Mouse (Mus musculus) right cerebral cortex, adult 18-20 months (tissue): Measurements from ENCODE around the gene Npy2r.

Experiments used
- DNase-seq: peaks from one replicate; pipeline ENCODE4 v3.0.0; 2022; ENCODE audit warnings: mixed read lengths

Npy2r gene

GRCm38 (mm10) chr3:82547908-82548721, at the start of gene Npy2r:
Npy2r (minus strand) TSS chr3:82548084.
- no peak for DNase-seq

GRCm38 (mm10) chr3:82557786-82558185, 9.9 kb upstream of the Npy2r start:
- DNase-seq, result no peak

- no peak for DNase-seq
Measured at GRCm38 (mm10) chr3:82556311-82556828, 8.5 kb upstream of the Npy2r start.

- DNase-seq, result no peak
Measured at GRCm38 (mm10) chr3:82549932-82550331, 2.0 kb upstream of the Npy2r start.

GRCm38 (mm10) chr3:82548753-82549152, 869 bp upstream of the Npy2r start:
- DNase-seq, result no peak

- DNase-seq, result no peak
Measured at GRCm38 (mm10) chr3:82541449-82541848, 6.4 kb downstream of the Npy2r start.

GRCm38 (mm10) chr3:82539951-82540350, 7.9 kb downstream of the Npy2r start:
- no peak for DNase-seq

- no peak for DNase-seq
Measured at GRCm38 (mm10) chr3:82524792-82525191, 23.1 kb downstream of the Npy2r start.

- no peak for DNase-seq
Measured at GRCm38 (mm10) chr3:82498006-82498405, 49.9 kb downstream of the Npy2r start.
